Mouse (Mus musculus) G1E (cell line): Measurements from ENCODE around the gene Atg10.

Source experiments
- CTCF ChIP-seq: IDR thresholded peaks from 2 replicates; pipeline ENCODE4 v1.5.1; 2012; ENCODE audit warnings: low read depth, low read length, inconsistent platforms, mixed read lengths
- POLR2AphosphoS5 ChIP-seq: IDR thresholded peaks from 2 replicates; pipeline ENCODE4 v1.6.1; 2012; ENCODE audit warnings: low read depth, low read length, inconsistent platforms; ENCODE audit not compliant: insufficient replicate concordance

DNA sequence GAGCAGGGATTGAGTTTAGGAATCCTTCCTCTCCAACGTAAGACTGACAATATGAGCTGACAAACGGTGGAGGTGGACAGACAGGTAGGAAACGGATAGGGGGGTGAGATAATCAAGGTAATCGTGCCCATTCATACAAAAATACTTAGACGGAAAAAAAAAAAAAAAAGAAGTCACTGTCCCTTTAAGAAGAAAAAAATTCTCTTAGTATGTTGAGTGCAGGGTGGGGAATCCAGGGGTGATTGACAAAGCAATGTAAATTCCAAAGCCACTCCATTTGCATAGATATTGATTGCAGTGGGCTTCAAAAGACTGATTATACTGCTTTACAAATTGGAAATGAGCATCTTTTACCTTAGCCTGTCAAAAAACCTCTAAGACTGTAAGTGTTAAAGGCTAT is 123.4 kb downstream of the Atg10 start:
- TF ChIP-seq POLR2AphosphoS5 (no peak), CTCF (no peak)
